Mouse (Mus musculus) midbrain, embryonic 16.5 days (tissue): ENCODE measurements around the gene Gm10382. TPM values are rescaled to one million over a fixed set of nuclear protein-coding genes. Genes with fewer than 3 reads are reported as not detected.

ENCODE experiments used
- ATAC-seq: fragments of 200-750 bp; cut with Nextera tagmentation; 2 replicates; pipeline ENCODE4 v1.8.0; 2017; ENCODE audit warnings: moderate TSS enrichment
- H3K27ac ChIP-seq: fragments of 300-500 bp; sonication (generic); 2 replicates; pipeline ENCODE4 v1.5.1; 2014; ENCODE audit warnings: mild to moderate bottlenecking, low read length, mixed read lengths
- H3K27me3 ChIP-seq: fragments of 300-500 bp; sonication (generic); 2 replicates; pipeline ENCODE4 v1.6.1; 2014; ENCODE audit warnings: low read depth, low read length, mixed read lengths; ENCODE audit not compliant: control insufficient read depth, insufficient read depth
- H3K36me3 ChIP-seq: fragments of 300-500 bp; sonication (generic); 2 replicates; pipeline ENCODE4 v1.6.1; 2014; ENCODE audit warnings: mild to moderate bottlenecking, low read length, moderate library complexity, mixed read lengths; ENCODE audit not compliant: control insufficient read depth, insufficient read depth
- H3K4me1 ChIP-seq: fragments of 300-500 bp; sonication (generic); 2 replicates; pipeline ENCODE4 v1.6.1; 2014; ENCODE audit warnings: mild to moderate bottlenecking, low read length, mixed read lengths; ENCODE audit not compliant: control insufficient read depth, insufficient read depth
- H3K4me2 ChIP-seq: fragments of 300-500 bp; sonication (generic); 2 replicates; pipeline ENCODE4 v1.6.1; 2014; ENCODE audit warnings: mild to moderate bottlenecking, low read length, mixed read lengths
- H3K4me3 ChIP-seq: fragments of 300-500 bp; sonication (generic); 2 replicates; pipeline ENCODE4 v1.5.1; 2014; ENCODE audit warnings: low read depth, mild to moderate bottlenecking, low read length, moderate library complexity, mixed read lengths
- H3K9ac ChIP-seq: fragments of 300-500 bp; sonication (generic); 2 replicates; pipeline ENCODE4 v1.6.1; 2014; ENCODE audit warnings: low read depth, low read length, mixed read lengths
- H3K9me3 ChIP-seq: fragments of 300-500 bp; sonication (generic); replicated peaks from 2 replicates; pipeline ENCODE4 v1.6.1; 2014; ENCODE audit warnings: mild to moderate bottlenecking, low read length, mixed read lengths; ENCODE audit not compliant: control insufficient read depth, poor library complexity, severe bottlenecking
- WGBS: fragments of 180-500 bp; shearing (Covaris S2); extraction: QIAGEN DNeasy Blood & Tissue Kit; methylation state at CpG from one replicate; pipeline ENCODE4 v1.1.7; 2014; 5-methylcytosine and 5-hydroxymethylcytosine counted together
- polyA plus RNA-seq: library from polyadenylated mRNA; unstranded; fragments of >200 nt; fragmentation: Nextera tagmentation; extraction: Ambion mirVana; gene quantifications from 2 replicates; pipeline ENCODE4 v1.2.1, GENCODE M21; 2015

Gm10382 gene
- polyA plus RNA-seq, 1 experiment from 2014 or later, result 0.30 TPM

DNA sequence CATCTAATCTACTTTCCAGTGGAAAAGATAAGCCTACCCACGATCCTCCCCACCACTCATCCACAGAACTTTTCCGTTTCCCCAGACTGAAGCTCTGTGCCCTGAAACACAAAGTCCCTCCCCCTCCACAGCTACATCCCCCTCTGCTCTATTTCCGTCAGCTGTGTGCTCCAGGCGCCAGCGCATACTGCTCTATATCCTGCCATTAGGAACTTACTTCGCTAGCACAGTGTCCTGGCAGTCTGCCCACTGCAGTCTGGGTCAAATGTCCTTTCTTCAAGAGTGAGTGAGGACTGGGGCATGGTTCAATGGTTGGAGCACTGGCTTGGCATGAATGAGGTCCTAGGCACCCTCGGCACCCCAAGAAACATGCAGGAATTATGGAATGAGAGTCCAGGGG lies 25.2 kb upstream of the Gm10382 start:
- no peak for ATAC-seq
- H3K9ac ChIP-seq, result no peak overlapping the region
- no peaks in the 10 kb centered on the region for H3K4me1 ChIP-seq
- no peaks in the 10 kb centered on the region for H3K36me3 ChIP-seq
- no peaks in the 10 kb centered on the region for H3K27me3 ChIP-seq
- no peak overlapping the region for H3K4me2 ChIP-seq
- no peak overlapping the region for H3K4me3 ChIP-seq
- H3K27ac ChIP-seq, result no peak overlapping the region
- no peaks in the 10 kb centered on the region for H3K9me3 ChIP-seq
- 89% methylated on average over 7 of the region's 7 CpGs for WGBS

GRCm38 (mm10) chr5:125364851-125365429 lies 24.2 kb upstream of the Gm10382 start:
- ATAC-seq, result no peak
- Histone ChIP-seq H3K27ac (no peak overlapping the region), H3K4me2 (no peak overlapping the region), H3K4me1 (no peaks in the 10 kb centered on the region), H3K9me3 (no peaks in the 10 kb centered on the region), H3K9ac (no peak overlapping the region), H3K4me3 (no peak overlapping the region), H3K27me3 (no peaks in the 10 kb centered on the region), H3K36me3 (no peaks in the 10 kb centered on the region)
- WGBS, result 67% methylated on average over 4 of the region's 4 CpGs

DNA sequence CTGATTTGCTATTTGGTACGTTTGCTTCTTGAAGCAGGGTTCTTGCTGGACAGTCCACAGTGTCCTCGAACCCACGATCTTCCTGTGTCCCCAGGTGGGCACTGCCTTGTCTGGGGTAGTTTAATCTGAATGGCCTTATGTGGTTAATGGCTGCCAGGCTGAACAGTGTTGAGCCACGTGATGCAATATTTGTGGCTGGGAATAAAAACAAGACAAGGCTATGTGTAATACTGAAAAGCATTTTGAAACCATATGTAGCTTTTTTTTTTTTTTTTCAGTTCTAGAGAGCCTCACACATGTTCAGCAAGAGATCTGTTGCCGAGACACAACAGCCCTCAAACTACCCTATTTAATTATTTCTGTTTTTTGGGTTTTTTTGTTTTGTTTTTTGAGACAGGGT lies 21.0 kb upstream of the Gm10382 start:
- WGBS, result 75% methylated on average over 5 of the region's 5 CpGs
- H3K27ac ChIP-seq, result no peak overlapping the region
- no peaks in the 10 kb centered on the region for H3K9me3 ChIP-seq
- H3K36me3 ChIP-seq, result no peaks in the 10 kb centered on the region
- H3K4me1 ChIP-seq, result no peaks in the 10 kb centered on the region
- H3K9ac ChIP-seq, result no peak overlapping the region
- no peak for ATAC-seq
- H3K27me3 ChIP-seq, result no peaks in the 10 kb centered on the region
- no peak overlapping the region for H3K4me3 ChIP-seq
- H3K4me2 ChIP-seq, result no peak overlapping the region

DNA sequence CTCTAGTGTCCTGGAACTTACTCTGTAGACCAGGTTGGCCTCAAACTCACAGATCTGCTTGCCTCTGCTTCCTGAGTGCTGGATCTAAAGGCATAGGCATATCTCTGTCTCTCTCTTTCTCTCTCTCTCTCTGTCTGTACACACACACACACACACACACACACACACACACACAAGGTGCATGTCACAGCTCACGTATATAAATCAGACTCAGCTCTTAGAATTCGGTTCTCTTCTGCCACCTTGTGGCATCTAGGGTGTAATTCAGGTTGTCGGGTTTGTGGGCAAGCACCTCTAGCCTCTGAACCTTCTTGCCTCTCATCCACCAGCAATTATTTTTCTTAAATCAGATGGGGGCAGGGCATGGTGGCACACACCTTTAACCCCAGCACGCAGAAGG lies 20.6 kb upstream of the Gm10382 start:
- 0 out of 2 replicates have a peak, but pooled peaks have one; percentile 45 for ATAC-seq
- no peaks in the 10 kb centered on the region for H3K4me1 ChIP-seq
- no peaks in the 10 kb centered on the region for H3K36me3 ChIP-seq
- no peaks in the 10 kb centered on the region for H3K27me3 ChIP-seq
- H3K9me3 ChIP-seq, result no peaks in the 10 kb centered on the region
- 3% methylated on average over 4 of the region's 4 CpGs for WGBS
- H3K9ac ChIP-seq, result no peak overlapping the region
- no peak overlapping the region for H3K4me2 ChIP-seq
- no peak overlapping the region for H3K4me3 ChIP-seq
- H3K27ac ChIP-seq, result no peak overlapping the region

- 75% methylated on average over 7 of the region's 7 CpGs for WGBS
- no peak for ATAC-seq
These were observed 18.0 kb upstream of the Gm10382 start for GRCm38 (mm10) chr5:125370950-125371693.

DNA sequence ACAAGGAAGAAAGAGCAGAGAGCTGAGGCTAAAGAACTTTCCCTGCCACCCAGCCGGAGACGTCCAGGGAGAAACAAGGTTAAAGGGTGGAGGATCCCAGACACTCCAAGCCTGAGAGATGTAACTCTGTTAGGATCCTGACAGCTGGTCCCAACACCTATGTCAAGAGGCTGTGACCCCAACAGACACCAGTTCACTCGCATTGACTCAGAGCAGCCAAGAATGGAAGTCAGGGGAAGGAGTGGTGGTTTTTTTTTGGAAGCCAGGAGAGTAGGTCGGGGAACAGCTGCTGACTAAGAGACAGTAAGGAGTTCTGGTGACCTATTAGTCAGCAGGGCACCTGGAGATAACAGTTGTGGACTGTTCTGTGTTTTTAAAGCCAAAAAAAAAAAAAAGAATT lies 17.1 kb upstream of the Gm10382 start:
- no peaks in the 10 kb centered on the region for H3K27me3 ChIP-seq
- H3K4me1 ChIP-seq, result no peaks in the 10 kb centered on the region
- H3K4me3 ChIP-seq, result no peak overlapping the region
- H3K27ac ChIP-seq, result no peak overlapping the region
- H3K9me3 ChIP-seq, result no peaks in the 10 kb centered on the region
- ATAC-seq, result no peak
- 90% methylated on average over 4 of the region's 4 CpGs for WGBS
- H3K4me2 ChIP-seq, result no peak overlapping the region
- no peak overlapping the region for H3K9ac ChIP-seq
- H3K36me3 ChIP-seq, result no peaks in the 10 kb centered on the region

More at GRCm38 (mm10) chr5:125370950-125371693, 18.0 kb upstream of the Gm10382 start:
- Histone ChIP-seq H3K36me3 (no peaks in the 10 kb centered on the region), H3K9me3 (no peaks in the 10 kb centered on the region), H3K4me2 (no peak overlapping the region), H3K9ac (no peak overlapping the region), H3K4me1 (no peaks in the 10 kb centered on the region), H3K27me3 (no peaks in the 10 kb centered on the region), H3K4me3 (no peak overlapping the region), H3K27ac (no peak overlapping the region)

- ATAC-seq, result no peak
- WGBS, result 94% methylated on average over 2 of the region's 2 CpGs
These were observed 13.3 kb upstream of the Gm10382 start for GRCm38 (mm10) chr5:125375871-125376270.

DNA sequence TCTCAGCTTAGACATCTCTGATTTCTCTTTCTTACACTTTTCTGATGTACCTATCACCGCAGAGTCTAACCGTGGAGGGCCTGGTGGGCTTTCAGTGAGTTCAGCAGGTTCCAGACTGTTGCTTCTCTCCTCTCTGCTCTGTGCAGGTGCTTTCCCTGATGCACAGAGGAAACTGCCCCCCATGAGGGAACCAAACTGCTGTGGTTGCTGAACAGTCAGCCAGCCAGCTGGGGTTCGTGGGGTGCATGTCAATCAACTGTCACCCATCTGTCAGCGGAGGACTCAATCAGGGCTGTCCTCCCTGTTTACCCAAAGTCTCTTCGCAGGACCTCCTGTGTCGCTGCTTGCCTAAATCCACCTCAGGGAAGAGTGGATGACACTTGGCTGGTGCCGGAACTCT lies 11.9 kb upstream of the Gm10382 start:
- Histone ChIP-seq H3K4me2 (no peak overlapping the region), H3K4me1 (no peaks in the 10 kb centered on the region), H3K27me3 (no peaks in the 10 kb centered on the region), H3K9ac (no peak overlapping the region), H3K4me3 (no peak overlapping the region), H3K27ac (no peak overlapping the region), H3K36me3 (no peaks in the 10 kb centered on the region), H3K9me3 (no peaks in the 10 kb centered on the region)
- no peak for ATAC-seq
- 72% methylated on average over 7 of the region's 7 CpGs for WGBS

More at GRCm38 (mm10) chr5:125375871-125376270, 13.3 kb upstream of the Gm10382 start:
- Histone ChIP-seq H3K9me3 (no peaks in the 10 kb centered on the region), H3K4me2 (no peak overlapping the region), H3K27ac (no peak overlapping the region), H3K9ac (no peak overlapping the region), H3K4me1 (no peaks in the 10 kb centered on the region), H3K27me3 (no peaks in the 10 kb centered on the region), H3K36me3 (no peaks in the 10 kb centered on the region), H3K4me3 (no peak overlapping the region)

DNA sequence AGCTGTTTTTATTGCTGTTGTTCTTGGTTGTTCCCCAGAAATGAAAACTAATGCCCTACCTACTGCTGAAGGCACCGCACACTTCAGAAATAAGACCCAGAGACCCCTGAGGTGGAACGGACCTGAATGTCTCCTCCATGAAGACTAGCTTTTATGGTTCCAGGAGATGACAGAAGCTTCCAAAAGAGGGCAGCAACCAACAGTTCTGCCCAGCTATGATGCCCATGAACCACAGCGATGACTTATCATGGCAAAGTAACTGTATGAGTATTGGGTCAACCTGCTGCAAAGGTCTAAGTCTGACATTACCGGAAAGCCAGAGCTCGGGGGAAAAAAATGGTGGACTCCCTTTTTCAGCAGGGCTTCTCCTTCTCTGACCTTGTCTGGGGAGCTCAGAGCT lies 10.2 kb upstream of the Gm10382 start:
- Histone ChIP-seq H3K9ac (no peak overlapping the region), H3K4me2 (no peak overlapping the region), H3K9me3 (no peaks in the 10 kb centered on the region), H3K27ac (no peak overlapping the region), H3K36me3 (no peaks in the 10 kb centered on the region), H3K27me3 (no peaks in the 10 kb centered on the region), H3K4me3 (no peak overlapping the region), H3K4me1 (peaks cover under 1% of the 10 kb centered on the region; the same call in 1 of the 2 replicates)
- WGBS, result 78% methylated on average over 5 of the region's 5 CpGs
- no peak for ATAC-seq
